Mouse (Mus musculus) ES-E14 (cell line): ENCODE measurements around the gene Sept5.

Experiments
- CHD2 ChIP-seq: IDR thresholded peaks from 2 replicates; pipeline ENCODE4 v1.6.1; 2014; ENCODE audit warnings: mild to moderate bottlenecking, low read depth, low read length, inconsistent platforms
- HCFC1 ChIP-seq: IDR thresholded peaks from 2 replicates; pipeline ENCODE4 v1.6.1; 2012; ENCODE audit warnings: low read length, inconsistent platforms, borderline replicate concordance; ENCODE audit not compliant: insufficient read depth
- MAFK ChIP-seq: IDR thresholded peaks from 2 replicates; pipeline ENCODE4 v1.6.1; 2014; ENCODE audit warnings: mild to moderate bottlenecking, low read depth, low read length, inconsistent platforms; ENCODE audit not compliant: insufficient read depth
- ZC3H11A ChIP-seq: IDR thresholded peaks from 2 replicates; pipeline ENCODE4 v1.6.1; 2012; ENCODE audit warnings: low read depth, mild to moderate bottlenecking, inconsistent platforms, low read length, borderline replicate concordance
- ZNF384 ChIP-seq: IDR thresholded peaks from 2 replicates; pipeline ENCODE4 v1.6.1; 2012; ENCODE audit warnings: low read depth, low read length, inconsistent platforms

- TF ChIP-seq HCFC1, result no peak
- no peak for TF ChIP-seq MAFK
- TF ChIP-seq ZC3H11A, result no peak
- no peak for TF ChIP-seq ZNF384
- TF ChIP-seq CHD2, result no peak
Observed at GRCm38 (mm10) chr16:18655372-18656098, 25.8 kb upstream of the Sept5 start.
